Mouse (Mus musculus) forelimb bud, embryonic 11.5 days (tissue): ENCODE results near the gene Aurkb.
A peak's percentile ranks its signal among the peaks of the same experiment; 100 is the strongest.
"Not testable (repeated sequence)": the region's sequence is repeated elsewhere in the genome, so short reads cannot be mapped to it uniquely, and the experiment has no call there.

Source experiments
- DNase-seq: peaks from one replicate; pipeline ENCODE4 v3.0.0-alpha.2; 2012; ENCODE audit warnings: low read depth, low spot score

Aurkb gene

GRCm38 (mm10) chr11:69080855-69081222 lies 35.4 kb downstream of the Aurkb start:
- no peak for DNase-seq

GRCm38 (mm10) chr11:69081613-69082012 lies 36.2 kb downstream of the Aurkb start:
- no peak for DNase-seq

- no peak for DNase-seq
These were observed 40.2 kb downstream of the Aurkb start for GRCm38 (mm10) chr11:69085608-69086007.

- no peak for DNase-seq
These were observed 40.9 kb downstream of the Aurkb start for GRCm38 (mm10) chr11:69086390-69086789.

DNA sequence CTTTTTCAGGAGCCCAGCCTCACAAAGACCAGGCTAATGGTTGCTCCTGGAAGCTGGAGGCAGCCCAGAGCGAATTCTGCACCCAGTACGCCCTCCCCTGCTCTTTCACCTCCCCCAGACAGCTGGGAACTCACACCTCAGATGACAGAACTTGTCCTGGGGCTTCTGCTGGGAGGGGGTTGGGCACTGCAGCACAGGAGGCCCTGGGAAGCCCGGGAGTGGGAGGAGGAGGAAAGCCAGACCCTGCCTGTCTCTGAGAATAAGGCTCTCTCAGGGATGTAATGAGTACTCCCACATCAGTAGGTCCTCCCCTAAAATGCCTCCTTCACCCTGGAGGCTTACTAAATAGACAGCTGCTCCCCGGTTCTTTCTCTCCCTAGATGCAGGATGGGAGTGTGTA lies 41.6 kb downstream of the Aurkb start:
- DNase-seq = no peak

- no peak for DNase-seq
These were observed 42.1 kb downstream of the Aurkb start for GRCm38 (mm10) chr11:69087597-69087996.

- DNase-seq = peak; percentile 80
These were observed 42.8 kb downstream of the Aurkb start, which contains the start of gene Vamp2 for GRCm38 (mm10) chr11:69088103-69088855. TSS of gene Vamp2 (plus strand) at chr11:69088490.

DNA sequence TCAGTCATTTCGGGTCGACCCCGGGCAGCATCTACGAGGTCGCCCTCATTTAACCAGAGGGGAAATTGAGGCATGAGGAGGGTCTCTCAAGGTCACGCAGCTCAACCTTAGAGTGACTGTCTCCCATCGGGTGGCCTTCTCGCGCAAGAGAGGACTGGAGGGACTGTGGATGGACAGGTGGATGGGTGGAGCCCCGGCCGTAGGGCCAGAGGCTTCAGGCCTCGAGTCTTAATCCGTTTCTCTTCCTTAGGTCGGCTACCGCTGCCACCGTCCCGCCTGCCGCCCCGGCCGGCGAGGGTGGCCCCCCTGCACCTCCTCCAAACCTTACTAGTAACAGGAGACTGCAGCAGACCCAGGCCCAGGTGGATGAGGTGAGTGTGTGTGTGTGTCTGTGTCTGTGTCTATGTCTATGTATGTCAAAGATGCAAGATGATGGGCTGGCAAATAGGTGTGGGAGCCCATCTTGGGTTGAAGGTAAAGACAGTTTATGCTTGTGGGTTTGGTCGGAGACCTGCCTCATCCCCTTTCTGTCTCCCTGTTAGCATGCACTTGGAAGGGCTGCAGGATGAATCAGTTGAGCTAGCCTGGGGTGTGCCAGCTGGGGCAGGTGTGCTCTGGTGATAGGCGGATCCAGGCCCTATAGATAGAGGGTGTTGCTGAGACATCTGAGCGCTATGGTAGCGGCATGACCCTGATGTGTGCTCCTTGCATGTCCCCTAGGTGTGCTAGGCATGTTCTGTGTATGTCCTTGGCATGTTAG lies 43.6 kb downstream of the Aurkb start:
- DNase-seq = no peak

- no peak for DNase-seq
These were observed 44.3 kb downstream of the Aurkb start for GRCm38 (mm10) chr11:69089616-69090290.

GRCm38 (mm10) chr11:69090367-69090766 lies 44.9 kb downstream of the Aurkb start:
- DNase-seq = no peak

DNA sequence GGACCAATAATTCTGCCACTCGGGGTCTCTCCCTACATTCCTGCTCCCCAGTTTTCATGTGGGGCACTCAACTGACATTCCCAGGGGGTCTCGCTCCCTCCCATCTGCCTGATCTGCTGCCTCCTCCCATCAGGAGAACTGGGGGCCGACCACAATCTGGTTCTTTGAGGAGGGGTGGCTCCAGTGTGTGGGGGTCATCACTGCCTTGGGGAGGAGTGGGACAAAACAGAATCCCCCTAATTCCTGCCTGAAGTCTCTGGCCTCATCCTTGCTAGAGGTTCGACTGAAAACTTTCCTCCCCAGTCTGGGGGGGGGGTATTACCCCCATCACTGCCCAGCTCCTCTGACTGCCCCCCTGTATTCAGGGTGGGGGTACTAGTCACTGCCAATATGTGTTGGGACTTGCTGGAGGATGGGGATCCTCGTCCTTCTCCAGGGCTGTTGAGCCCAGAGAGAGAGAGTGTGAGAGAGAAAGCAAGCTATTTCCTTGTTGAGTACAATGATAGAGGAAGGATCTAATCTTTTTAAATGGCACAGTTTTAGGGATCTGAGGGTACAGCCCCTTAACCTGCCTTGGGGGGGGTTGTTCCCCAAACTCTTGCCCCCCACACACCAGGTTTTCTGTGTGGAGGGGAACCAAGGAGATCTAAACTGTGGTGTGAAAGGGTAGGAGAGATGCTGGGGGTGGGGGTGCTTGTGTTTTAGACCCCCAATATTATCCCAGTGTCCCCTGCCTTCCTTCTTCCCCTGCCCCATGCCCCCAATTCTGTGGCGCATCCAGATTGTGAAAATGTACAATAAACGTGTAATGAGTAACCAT lies 46.3 kb downstream of the Aurkb start:
- no peak for DNase-seq

GRCm38 (mm10) chr11:69092386-69092751 lies 46.9 kb downstream of the Aurkb start:
- peak; percentile 76 for DNase-seq

DNA sequence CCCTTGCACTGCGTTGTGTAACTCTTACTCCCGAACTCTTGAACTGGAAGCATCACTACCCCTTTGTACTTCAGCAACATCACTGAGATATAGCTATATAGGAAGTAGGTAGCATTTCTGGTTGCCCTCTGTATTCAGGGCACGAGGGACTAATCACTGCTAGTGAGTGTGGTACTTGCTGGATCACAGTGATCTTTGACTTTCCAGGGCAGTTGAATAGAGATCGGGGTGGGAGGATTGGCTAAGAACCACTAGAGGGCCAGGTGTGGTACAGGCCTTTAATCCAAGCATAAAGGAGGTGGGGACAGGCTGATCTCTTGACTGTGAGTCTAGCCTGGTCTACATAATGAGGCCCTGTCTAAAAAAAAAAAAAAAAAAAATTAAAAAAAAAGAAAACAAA lies 47.4 kb downstream of the Aurkb start:
- DNase-seq = no peak

GRCm38 (mm10) chr11:69093856-69094255 lies 48.4 kb downstream of the Aurkb start:
- not testable (repeated sequence) for DNase-seq

- DNase-seq = peak; percentile 99
These were observed 49.4 kb downstream of the Aurkb start, which contains the start of gene Per1 for GRCm38 (mm10) chr11:69094697-69095429. TSS of gene Per1 (plus strand) at chr11:69095217.

- no peak for DNase-seq
These were observed 50.2 kb downstream of the Aurkb start for GRCm38 (mm10) chr11:69095511-69096231.

DNA sequence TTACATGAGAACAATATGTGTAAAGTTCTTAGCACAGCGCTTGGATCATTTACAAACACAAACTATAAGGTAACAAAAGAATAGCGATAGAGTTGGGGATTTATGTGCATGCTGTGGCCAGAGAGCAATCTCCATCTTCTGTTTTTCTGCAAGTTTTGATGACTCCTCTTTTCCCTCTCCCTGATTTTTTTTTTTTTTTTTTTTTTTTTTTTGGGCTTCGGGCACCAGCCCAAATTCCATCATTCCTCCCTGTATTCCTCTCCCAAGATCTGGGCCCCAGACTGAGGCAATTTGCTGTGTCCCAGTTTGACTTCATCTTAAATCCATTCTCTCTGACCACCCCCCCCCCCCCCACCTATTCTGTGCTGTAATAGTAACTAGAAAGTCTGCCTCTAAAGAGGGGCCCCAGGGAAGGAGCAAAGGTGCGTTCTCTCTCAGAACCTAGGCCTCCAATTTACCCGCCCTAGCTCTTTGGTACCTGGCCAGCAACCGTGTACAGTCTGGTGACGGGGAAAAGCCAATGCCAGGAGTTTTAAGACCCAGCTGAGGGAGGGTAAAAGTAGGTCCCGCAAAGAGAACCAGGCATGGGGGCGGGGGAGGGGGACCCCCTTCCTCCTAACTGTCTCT lies 51.0 kb downstream of the Aurkb start:
- DNase-seq = no peak

DNA sequence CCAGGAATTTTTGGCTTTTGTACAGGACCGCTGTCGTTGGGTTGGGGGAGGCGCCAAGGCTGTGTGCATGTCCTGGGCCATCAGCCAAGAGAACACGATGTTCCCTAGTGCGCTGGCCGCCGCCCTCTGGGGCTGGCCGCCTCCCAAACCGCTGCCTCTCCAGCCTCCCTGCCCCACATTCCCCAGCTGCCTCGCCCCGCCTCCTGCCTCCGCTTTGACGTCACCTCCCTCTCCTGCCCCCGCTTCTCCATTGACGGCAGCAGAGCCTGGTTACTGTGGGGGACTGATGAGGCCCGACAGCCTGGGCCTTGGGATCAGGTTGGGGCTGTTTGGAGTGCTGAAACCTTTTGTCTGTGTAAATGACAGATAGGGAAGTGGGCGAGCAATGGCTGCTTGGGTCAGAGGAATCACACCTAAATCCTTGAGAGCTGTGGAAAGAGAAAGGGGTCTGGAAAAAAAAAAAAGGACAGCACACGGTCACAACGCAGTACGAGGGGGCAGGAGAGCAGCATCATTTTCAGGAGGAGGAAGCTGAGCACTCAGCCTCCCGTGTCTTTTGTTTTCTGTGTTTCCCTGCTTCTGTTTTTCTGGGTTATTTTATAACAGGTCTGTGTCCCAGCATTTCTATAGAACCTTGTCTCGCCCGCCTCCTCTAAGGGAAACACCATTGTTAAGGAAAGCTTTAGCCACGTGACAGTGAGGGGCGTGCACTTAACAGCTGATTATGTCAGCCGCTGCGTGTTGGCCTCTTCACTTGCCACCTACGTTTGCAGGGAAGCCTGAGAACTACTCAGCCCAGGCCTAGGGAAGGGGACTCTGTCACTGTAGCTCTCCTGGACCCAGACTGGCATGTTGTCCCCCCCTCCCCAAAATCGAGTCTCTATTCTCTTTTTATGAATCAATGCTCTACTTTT lies 51.8 kb downstream of the Aurkb start:
- peak; percentile 76 for DNase-seq
